Mouse (Mus musculus): ENCODE data around the gene Rps19. TPM values are rescaled to one million over a fixed set of nuclear protein-coding genes. Genes with fewer than 3 reads are reported as not detected.

Rps19 gene
- polyA plus RNA-seq, 1 experiment: 624 TPM

- TF ChIP-seq POLR2A (IDR thresholded peaks at IDR 0.05; ENCODE audit: borderline replicate concordance, extremely low read depth, insufficient read depth, insufficient read length, poor library complexity, severe bottlenecking): no peak
- TF ChIP-seq CTCF (IDR thresholded peaks at IDR 0.05; ENCODE audit: borderline replicate concordance, extremely low read depth, insufficient read depth, insufficient read length): no peak
- no peak for DNase-seq (ENCODE audit: low read depth)
Observed at GRCm38 (mm10) chr7:24879620-24880019, 4.6 kb upstream of the Rps19 start.

DNA sequence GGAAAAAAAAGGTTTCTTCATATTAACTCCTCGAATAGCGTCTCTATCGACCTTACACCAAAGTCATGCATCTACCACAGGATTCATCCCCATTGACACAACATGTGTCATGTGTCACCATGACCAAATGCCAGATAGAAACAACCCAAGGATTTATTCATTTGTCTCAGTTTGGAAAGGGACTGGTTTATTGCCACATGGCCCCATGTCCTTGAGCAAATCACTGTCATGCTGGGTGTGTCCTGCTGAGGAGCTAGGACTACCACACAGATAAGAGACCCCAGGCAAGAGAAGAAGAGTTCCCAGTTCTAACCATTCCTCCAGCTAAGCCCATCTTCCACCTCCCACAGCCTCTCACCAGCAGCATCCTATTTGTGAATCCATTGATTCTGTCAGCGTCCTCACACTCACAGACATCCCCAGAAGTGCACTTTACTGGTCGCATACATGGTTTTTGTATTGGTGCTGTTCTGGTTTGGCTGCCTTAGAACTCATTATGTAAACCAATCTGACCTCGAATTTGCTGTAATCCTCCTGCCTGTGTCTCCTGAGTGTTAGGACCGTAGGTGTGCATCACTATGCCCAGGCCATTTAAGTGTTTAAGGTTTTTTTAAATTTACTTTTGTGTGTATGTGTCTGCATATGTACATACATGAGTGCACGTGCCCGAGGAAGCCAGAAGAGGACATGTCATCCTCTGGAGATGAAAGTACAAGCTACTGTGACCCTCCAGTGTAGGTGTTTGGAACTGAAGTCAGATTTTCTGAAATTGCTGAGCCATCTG lies 1.6 kb upstream of the Rps19 start:
- no peak for DNase-seq (ENCODE audit: low read depth)

DNA sequence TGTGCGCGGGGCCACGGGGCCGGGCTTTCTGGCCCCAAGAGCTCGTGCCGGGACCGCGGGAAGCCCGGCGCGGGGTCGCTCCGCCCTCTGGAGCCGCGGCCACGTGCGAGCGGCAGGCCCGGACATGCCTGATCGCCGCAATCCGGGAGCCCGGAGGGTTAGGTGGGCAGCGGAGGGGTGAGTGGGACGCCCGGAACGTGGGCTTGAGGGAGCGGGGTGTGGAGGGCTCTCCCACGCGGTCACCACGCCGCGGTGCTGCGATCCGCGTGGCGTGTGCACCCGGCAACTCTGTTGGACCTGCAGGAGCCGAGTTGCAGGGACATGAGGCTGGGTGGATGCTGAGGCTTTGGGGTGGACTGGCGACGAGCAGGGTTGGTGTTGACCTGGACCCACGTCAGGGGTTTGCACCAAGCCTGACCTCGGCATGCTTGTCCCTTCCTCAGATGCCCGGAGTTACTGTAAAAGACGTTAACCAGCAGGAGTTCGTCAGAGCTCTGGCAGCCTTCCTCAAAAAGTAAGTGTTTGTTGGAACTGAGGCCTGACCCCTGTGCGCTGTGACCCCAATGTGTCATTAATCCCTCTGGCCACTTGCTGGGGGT lies 621 bp downstream of the Rps19 start:
- no peak for DNase-seq (ENCODE audit: low read depth)
- TF ChIP-seq POLR2A (IDR thresholded peaks at IDR 0.05; ENCODE audit: borderline replicate concordance, extremely low read depth, insufficient read depth, insufficient read length, poor library complexity, severe bottlenecking) (no peak), CTCF (IDR thresholded peaks at IDR 0.05; ENCODE audit: borderline replicate concordance, extremely low read depth, insufficient read depth, insufficient read length) (no peak)

More for the DNA sequence above, 1.6 kb upstream of the Rps19 start:
- TF ChIP-seq CTCF (IDR thresholded peaks at IDR 0.05; ENCODE audit: borderline replicate concordance, extremely low read depth, insufficient read depth, insufficient read length): no peak
- TF ChIP-seq POLR2A (IDR thresholded peaks at IDR 0.05; ENCODE audit: borderline replicate concordance, extremely low read depth, insufficient read depth, insufficient read length, poor library complexity, severe bottlenecking): no peak

GRCm38 (mm10) chr7:24885468-24886307 lies 1.5 kb downstream of the Rps19 start:
- no peak for DNase-seq (ENCODE audit: low read depth)
- no peak for TF ChIP-seq POLR2A (IDR thresholded peaks at IDR 0.05; ENCODE audit: borderline replicate concordance, extremely low read depth, insufficient read depth, insufficient read length, poor library complexity, severe bottlenecking)
- TF ChIP-seq CTCF (IDR thresholded peaks at IDR 0.05; ENCODE audit: borderline replicate concordance, extremely low read depth, insufficient read depth, insufficient read length): no peak

- DNase-seq (ENCODE audit: low read depth): no peak
- TF ChIP-seq POLR2A (IDR thresholded peaks at IDR 0.05; ENCODE audit: borderline replicate concordance, extremely low read depth, insufficient read depth, insufficient read length, poor library complexity, severe bottlenecking) (no peak), CTCF (IDR thresholded peaks at IDR 0.05; ENCODE audit: borderline replicate concordance, extremely low read depth, insufficient read depth, insufficient read length) (no peak)
Observed at GRCm38 (mm10) chr7:24886308-24886633, 2.1 kb downstream of the Rps19 start.

DNA sequence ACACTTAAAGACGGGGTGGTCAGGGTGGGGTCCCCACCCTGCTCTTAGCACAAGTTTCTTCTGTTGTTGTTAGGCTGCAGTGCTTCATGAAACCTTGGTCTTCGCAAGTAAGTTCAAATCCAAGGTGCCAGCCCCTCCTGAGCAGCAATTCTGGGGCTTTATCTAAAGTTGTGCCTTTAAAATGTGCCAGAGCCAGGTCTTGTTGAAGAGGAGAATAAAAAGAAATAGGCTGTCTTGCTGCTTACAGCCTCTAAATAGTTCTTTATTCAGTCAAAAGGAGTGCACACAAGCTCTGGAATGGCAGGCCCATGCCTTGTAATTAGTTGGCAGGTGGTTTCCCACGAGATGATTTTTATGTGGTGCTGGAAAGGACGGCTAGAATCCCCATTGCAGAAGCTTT lies 2.9 kb downstream of the Rps19 start:
- no peak for DNase-seq (ENCODE audit: low read depth)
- TF ChIP-seq CTCF (IDR thresholded peaks at IDR 0.05; ENCODE audit: borderline replicate concordance, extremely low read depth, insufficient read depth, insufficient read length): no peak
- TF ChIP-seq POLR2A (IDR thresholded peaks at IDR 0.05; ENCODE audit: borderline replicate concordance, extremely low read depth, insufficient read depth, insufficient read length, poor library complexity, severe bottlenecking): no peak

GRCm38 (mm10) chr7:24889431-24890220 lies 5.5 kb downstream of the Rps19 start:
- TF ChIP-seq POLR2A (IDR thresholded peaks at IDR 0.05; ENCODE audit: borderline replicate concordance, extremely low read depth, insufficient read depth, insufficient read length, poor library complexity, severe bottlenecking): no peak
- TF ChIP-seq CTCF (IDR thresholded peaks at IDR 0.05; ENCODE audit: borderline replicate concordance, extremely low read depth, insufficient read depth, insufficient read length): no peak
- no peak for DNase-seq (ENCODE audit: low read depth)

DNA sequence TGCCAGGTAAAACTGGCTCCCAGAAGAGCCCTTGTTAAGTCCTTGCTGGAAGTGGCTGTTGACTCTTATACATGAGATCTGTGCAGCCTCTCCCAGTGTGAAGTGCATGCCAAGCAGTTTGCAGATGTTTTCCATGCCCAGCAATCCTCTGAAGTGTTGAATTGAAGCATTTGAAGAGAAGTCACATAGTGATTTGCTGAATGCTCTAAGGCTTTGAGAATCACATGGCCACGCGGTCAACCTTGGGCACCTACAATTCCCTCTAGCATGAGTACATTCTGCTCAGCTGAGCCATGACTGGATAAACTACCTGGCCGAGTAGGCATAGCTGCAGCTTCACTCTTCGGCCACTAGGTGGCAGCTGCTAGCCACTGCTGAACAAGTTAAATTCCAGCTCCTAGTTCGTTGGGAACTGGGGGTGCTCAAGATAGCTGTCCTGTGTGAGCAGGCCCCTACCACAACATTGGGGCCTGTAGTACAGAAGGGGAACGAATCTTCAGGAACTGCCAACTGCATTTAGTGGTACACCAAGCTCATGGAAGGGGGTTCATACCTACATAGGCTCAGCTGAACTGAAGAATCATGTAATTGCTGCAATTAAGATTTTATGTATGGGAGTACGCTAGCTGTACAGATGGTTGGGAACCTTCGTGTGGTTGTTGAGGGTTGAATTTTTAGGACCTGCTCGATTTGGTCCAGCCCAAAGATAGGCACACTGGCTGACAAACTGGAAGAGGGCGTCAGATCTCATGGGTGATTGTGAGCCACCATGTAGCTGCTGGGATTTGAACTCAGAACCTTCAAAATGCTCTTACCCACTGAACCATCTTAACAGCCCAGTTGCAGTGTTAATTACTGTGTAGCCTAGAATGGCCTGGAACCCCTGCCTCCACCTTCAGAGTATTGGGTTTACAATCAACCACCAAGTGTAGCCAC lies 6.4 kb downstream of the Rps19 start:
- TF ChIP-seq CTCF (IDR thresholded peaks at IDR 0.05; ENCODE audit: borderline replicate concordance, extremely low read depth, insufficient read depth, insufficient read length) (peak; percentile 95), POLR2A (IDR thresholded peaks at IDR 0.05; ENCODE audit: borderline replicate concordance, extremely low read depth, insufficient read depth, insufficient read length, poor library complexity, severe bottlenecking) (no peak)
- peak; percentile 90 for DNase-seq (ENCODE audit: low read depth)

DNA sequence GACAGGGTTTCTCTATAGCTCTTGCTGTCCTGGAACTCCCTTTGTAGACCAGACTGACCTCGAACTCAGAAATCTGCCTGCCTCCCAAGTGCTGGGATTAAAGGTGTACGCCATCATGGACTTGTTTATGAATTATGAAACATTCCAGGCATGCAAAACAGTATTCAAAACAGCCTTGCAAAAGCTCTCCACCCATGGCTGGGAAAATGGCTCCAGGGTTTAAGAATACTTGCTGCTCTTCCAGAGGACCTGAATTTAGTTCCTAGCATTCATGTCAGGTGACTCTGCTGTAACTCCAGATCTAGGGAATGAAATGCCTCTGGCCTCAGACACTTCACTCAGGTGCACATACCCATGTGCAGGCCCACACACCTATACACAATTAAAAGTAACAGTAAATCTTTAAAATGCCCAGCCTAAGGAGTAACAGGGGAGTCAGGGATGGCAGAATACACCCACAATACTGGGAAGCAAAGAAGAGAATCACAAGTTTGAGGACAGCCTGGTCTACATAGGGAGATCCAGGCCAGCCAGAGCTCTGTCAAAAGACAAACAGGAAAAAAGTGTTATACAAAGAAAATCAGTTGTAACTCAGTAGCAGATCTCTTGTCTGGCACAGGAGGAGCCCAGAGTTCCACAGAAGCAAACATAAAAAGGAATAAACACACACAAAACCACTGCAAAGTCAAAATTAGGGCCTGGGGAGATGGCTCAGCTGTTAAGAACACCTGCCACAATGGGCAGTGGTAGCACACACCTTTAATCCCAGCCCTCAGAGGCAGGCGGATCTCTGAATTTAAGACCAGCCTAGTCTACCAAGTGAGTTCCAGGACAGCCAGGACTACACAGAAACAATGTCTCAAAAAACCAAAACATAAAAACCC lies 7.3 kb downstream of the Rps19 start:
- TF ChIP-seq CTCF (IDR thresholded peaks at IDR 0.05; ENCODE audit: borderline replicate concordance, extremely low read depth, insufficient read depth, insufficient read length): no peak
- no peak for TF ChIP-seq POLR2A (IDR thresholded peaks at IDR 0.05; ENCODE audit: borderline replicate concordance, extremely low read depth, insufficient read depth, insufficient read length, poor library complexity, severe bottlenecking)
- DNase-seq (ENCODE audit: low read depth): no peak

Measured in brain, embryonic 14.5 days (tissue).